Mouse (Mus musculus) forebrain, embryonic 15.5 days (tissue): ENCODE measurements around the gene Ppp1r15a. TPM values are rescaled to one million over a fixed set of nuclear protein-coding genes. Genes with fewer than 3 reads are reported as not detected.
"Not testable (repeated sequence)": the region's sequence is repeated elsewhere in the genome, so short reads cannot be mapped to it uniquely, and the experiment has no call there.

Source experiments
- ATAC-seq: fragments of 200-750 bp; cut with Nextera tagmentation; replicated peaks from 2 replicates; pipeline ENCODE4 v1.8.0; 2017; ENCODE audit warnings: mild to moderate bottlenecking, moderate TSS enrichment, moderate library complexity
- H3K27ac ChIP-seq: fragments of 300-500 bp; sonication (generic); replicated peaks from 2 replicates; pipeline ENCODE4 v1.5.1; 2015; ENCODE audit warnings: mild to moderate bottlenecking, inconsistent platforms
- H3K27me3 ChIP-seq: fragments of 300-500 bp; sonication (generic); 2 replicates; pipeline ENCODE4 v1.6.1; 2015; ENCODE audit warnings: inconsistent platforms
- H3K36me3 ChIP-seq: fragments of 300-500 bp; sonication (generic); 2 replicates; pipeline ENCODE4 v1.6.1; 2015; ENCODE audit warnings: mild to moderate bottlenecking, inconsistent platforms
- H3K4me1 ChIP-seq: fragments of 300-500 bp; sonication (generic); 2 replicates; pipeline ENCODE4 v1.6.1; 2015; ENCODE audit warnings: inconsistent platforms
- H3K4me2 ChIP-seq: fragments of 300-500 bp; sonication (generic); replicated peaks from 2 replicates; pipeline ENCODE4 v1.6.1; 2015; ENCODE audit warnings: mild to moderate bottlenecking, inconsistent platforms
- H3K4me3 ChIP-seq: fragments of 300-500 bp; sonication (generic); 2 replicates; pipeline ENCODE4 v1.5.1; 2015; ENCODE audit warnings: mild to moderate bottlenecking, inconsistent platforms
- H3K9ac ChIP-seq: fragments of 300-500 bp; sonication (generic); replicated peaks from 2 replicates; pipeline ENCODE4 v1.6.1; 2015; ENCODE audit warnings: mild to moderate bottlenecking, inconsistent platforms
- H3K9me3 ChIP-seq: fragments of 300-500 bp; sonication (generic); 2 replicates; pipeline ENCODE4 v1.6.1; 2016; ENCODE audit warnings: inconsistent platforms
- WGBS: fragments of 180-500 bp; shearing (Covaris S2); methylation state at CpG from one replicate; pipeline ENCODE4 v1.1.7; 2015; ENCODE audit warnings: mixed read lengths; 5-methylcytosine and 5-hydroxymethylcytosine counted together
- polyA plus RNA-seq: library from polyadenylated mRNA; unstranded; fragments of >200 nt; fragmentation: Nextera tagmentation; extraction: Ambion mirVana; gene quantifications from 2 replicates; pipeline ENCODE4 v1.2.1, GENCODE M21; 2015

Ppp1r15a gene
- polyA plus RNA-seq, 1 experiment from 2014 or later, result 15.4 TPM

DNA sequence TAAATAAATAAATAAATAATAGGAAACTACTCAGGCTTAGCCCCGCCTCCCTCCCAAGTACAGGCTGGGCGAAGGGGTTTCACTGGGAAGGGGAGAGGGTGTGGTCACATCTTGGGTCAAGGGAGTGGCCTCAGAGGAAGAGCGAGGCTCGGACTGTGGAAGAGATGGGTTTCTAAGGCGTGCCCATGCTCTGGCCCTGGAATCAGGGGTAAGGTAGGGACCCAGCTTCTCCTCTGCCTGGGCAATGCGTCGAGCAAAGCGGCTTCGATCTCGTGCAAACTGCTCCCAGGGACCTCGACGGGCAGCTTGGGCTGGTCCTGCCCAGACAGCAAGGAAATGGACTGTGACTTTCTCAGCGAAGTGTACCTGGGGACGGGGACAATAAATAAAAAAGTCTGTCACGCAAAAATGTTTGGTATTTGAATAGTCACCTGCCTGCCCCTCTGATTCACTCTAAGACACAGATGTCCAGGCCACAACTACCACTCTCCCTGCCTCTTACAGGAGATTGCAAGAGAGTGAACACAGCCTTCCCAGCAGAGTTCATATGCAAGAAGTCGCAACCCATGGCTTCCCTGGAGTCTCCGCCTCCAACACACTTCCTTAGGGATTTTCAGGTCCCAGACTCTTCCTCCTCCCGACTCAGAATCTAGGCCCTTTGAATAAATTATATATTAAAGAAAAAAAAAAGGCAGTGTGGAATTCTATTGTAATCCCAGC, 3.0 kb downstream of the Ppp1r15a start:
- WGBS, result 80% methylated on average over 18 of the region's 18 CpGs
- no peak for ATAC-seq
- no peak overlapping the region for H3K9ac ChIP-seq

GRCm38 (mm10) chr7:45522194-45522752, 3.8 kb downstream of the Ppp1r15a start:
- H3K9me3 ChIP-seq, result no peaks in the 10 kb centered on the region
- ATAC-seq, result 0 out of 2 replicates have a peak, but pooled peaks have one; percentile 5
- no peaks in the 10 kb centered on the region for H3K27me3 ChIP-seq
- no peaks in the 10 kb centered on the region for H3K36me3 ChIP-seq
- peak overlapping the region; percentile 51 for H3K4me2 ChIP-seq
- H3K4me1 ChIP-seq, result peaks cover 29% of the 10 kb centered on the region
- H3K4me3 ChIP-seq, result peak overlapping the region; percentile 56
- 0 out of 2 replicates have a peak overlapping the region, but pooled peaks have one; percentile 91 for H3K27ac ChIP-seq
- WGBS, result 52% methylated on average over 16 of the region's 16 CpGs
- H3K9ac ChIP-seq, result 0 out of 2 replicates have a peak overlapping the region, but pooled peaks have one; percentile 16

More for the DNA sequence above, 3.0 kb downstream of the Ppp1r15a start:
- H3K27me3 ChIP-seq, result no peaks in the 10 kb centered on the region
- H3K4me3 ChIP-seq, result no peak overlapping the region
- H3K27ac ChIP-seq, result no peak overlapping the region
- H3K4me2 ChIP-seq, result no peak overlapping the region
- H3K4me1 ChIP-seq, result peaks cover 29% of the 10 kb centered on the region
- no peaks in the 10 kb centered on the region for H3K36me3 ChIP-seq
- no peaks in the 10 kb centered on the region for H3K9me3 ChIP-seq

GRCm38 (mm10) chr7:45521728-45522184, 4.3 kb downstream of the Ppp1r15a start:
- peak overlapping the region; percentile 91 for H3K27ac ChIP-seq

DNA sequence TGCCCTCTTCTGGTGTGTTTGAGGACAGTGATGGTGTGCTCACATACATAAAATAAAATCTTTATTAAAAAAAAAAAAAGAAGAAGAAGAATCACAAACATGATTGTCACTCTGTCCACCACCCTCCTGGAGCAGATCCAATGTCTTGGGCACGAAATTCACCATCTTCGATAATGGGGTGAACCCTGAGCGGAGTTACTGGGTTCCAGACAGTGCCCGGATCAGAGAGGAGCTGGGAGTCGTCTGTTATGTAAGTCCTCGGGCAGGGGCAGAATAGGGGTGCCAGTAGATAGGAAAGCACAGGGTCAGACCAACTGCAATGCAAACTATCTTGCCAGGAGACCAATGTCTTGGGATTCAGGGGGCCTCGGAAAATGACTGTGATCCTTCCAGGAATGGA, 5.5 kb downstream of the Ppp1r15a start:
- Histone ChIP-seq H3K4me1 (peaks cover 28% of the 10 kb centered on the region), H3K36me3 (no peaks in the 10 kb centered on the region), H3K27ac (no peak overlapping the region), H3K4me2 (no peak overlapping the region), H3K9me3 (no peaks in the 10 kb centered on the region), H3K9ac (no peak overlapping the region), H3K27me3 (no peaks in the 10 kb centered on the region), H3K4me3 (no peak overlapping the region)
- ATAC-seq, result no peak
- WGBS, result 93% methylated on average over 7 of the region's 7 CpGs

More at GRCm38 (mm10) chr7:45521728-45522184, 4.3 kb downstream of the Ppp1r15a start:
- peak overlapping the region; percentile 56 for H3K4me3 ChIP-seq
- WGBS, result under 1% methylated on average over 28 of the region's 28 CpGs
- ATAC-seq, result peak; percentile 87
- no peaks in the 10 kb centered on the region for H3K36me3 ChIP-seq
- peaks cover 29% of the 10 kb centered on the region for H3K4me1 ChIP-seq
- H3K9ac ChIP-seq, result peak overlapping the region; percentile 54
- no peaks in the 10 kb centered on the region for H3K27me3 ChIP-seq
- H3K4me2 ChIP-seq, result peak overlapping the region; percentile 51
- H3K9me3 ChIP-seq, result no peaks in the 10 kb centered on the region

DNA sequence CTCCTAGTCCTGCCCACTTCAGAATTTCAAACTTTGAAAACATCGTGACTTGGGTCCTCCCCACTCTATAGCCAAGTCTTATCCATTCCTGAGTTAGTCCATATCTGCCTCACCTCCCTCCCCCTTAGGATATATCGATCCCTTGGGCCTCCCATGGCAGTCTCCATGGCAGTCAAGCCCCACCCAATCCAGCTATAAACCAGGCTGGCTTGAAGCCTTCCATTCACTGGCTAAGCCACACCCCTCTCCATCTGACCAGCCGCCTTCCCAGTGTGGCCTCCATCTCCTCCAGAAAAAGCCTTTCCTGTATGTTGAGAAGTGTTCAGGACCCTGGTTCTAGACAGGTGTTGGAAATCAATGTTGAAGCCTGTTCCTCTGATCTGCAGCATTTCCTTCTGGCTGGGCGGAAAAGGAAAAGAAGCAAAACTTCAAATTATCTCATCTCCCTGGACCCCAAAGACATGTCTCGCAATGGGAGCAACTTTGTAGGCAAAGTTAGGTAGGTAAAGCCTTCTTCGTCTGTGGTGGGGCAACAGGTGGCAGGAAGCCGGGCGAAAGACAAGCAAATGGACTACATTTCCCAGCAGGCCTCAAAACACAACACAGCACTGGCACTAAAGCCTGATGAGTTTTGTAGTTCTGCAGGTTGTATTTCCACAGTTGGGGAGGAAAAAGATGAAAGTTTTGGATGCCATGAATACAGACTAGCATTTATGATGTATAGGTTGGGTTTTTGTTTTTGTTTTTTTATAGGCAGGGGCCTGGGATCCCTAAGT, 6.5 kb downstream of the Ppp1r15a start:
- Histone ChIP-seq H3K9ac (no peak overlapping the region), H3K27ac (no peak overlapping the region), H3K4me1 (peaks cover 18% of the 10 kb centered on the region), H3K27me3 (no peaks in the 10 kb centered on the region), H3K4me2 (no peak overlapping the region), H3K36me3 (no peaks in the 10 kb centered on the region), H3K4me3 (no peak overlapping the region), H3K9me3 (no peaks in the 10 kb centered on the region)
- no peak for ATAC-seq
- 78% methylated on average over 8 of the region's 8 CpGs for WGBS

GRCm38 (mm10) chr7:45518618-45519017, 7.5 kb downstream of the Ppp1r15a start:
- WGBS, result 91% methylated on average over 16 of the region's 16 CpGs
- H3K36me3 ChIP-seq, result no peaks in the 10 kb centered on the region
- H3K4me3 ChIP-seq, result no peak overlapping the region
- H3K9ac ChIP-seq, result no peak overlapping the region
- no peaks in the 10 kb centered on the region for H3K9me3 ChIP-seq
- H3K27ac ChIP-seq, result no peak overlapping the region
- no peak for ATAC-seq
- no peaks in the 10 kb centered on the region for H3K27me3 ChIP-seq
- H3K4me1 ChIP-seq, result peaks cover 14% of the 10 kb centered on the region
- H3K4me2 ChIP-seq, result no peak overlapping the region

DNA sequence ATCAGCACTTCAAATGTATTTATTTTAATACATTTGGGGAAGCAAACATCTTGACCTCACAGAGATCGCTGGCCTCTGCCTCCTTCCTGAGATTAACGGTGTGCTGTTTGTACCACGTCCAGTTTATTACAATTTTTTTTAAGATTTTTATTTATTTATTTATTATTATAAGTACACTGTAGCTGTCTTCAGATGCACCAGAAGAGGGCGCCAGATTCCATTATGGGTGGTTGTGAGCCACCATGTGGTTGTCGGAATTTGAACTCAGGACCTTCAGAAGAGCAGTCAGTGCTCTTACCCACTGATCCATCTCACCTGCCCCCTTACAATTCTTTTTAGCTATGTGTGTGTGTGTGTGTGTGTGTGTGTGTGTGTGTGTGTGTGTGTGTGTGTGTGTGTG, 9.2 kb downstream of the Ppp1r15a start:
- not testable (repeated sequence) for ATAC-seq
- 73% methylated on average over 5 of the region's 5 CpGs for WGBS

GRCm38 (mm10) chr7:45515436-45515835, 10.6 kb downstream of the Ppp1r15a start:
- no peak for ATAC-seq
- WGBS, result 33% methylated on average over 16 of the region's 16 CpGs

More for the DNA sequence above, 9.2 kb downstream of the Ppp1r15a start:
- not testable (repeated sequence) for H3K4me3 ChIP-seq, H3K4me1 ChIP-seq, H3K27ac ChIP-seq, H3K27me3 ChIP-seq, H3K4me2 ChIP-seq, H3K9me3 ChIP-seq, H3K36me3 ChIP-seq, H3K9ac ChIP-seq

DNA sequence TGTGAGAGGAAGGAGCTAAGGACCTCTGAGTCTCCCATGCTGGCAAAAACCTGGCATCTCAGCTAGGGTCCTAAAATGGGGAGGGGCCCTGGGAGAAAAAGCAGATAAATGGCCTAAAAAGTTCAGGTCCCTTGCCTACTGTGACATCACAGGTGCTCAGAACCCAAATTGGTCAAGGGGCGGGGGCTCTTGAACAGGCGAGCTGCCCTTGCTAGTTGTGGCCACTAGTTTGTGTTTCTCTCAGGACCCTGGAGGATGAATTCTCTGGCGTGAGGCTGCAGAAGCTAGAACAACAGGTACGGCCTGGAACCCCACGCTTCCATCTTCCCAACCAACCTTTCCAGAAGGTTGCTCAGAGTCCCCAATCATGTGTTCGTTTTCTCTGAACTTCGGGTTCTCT, 11.7 kb downstream of the Ppp1r15a start:
- H3K9ac ChIP-seq, result no peak overlapping the region
- H3K4me1 ChIP-seq, result peaks cover 4% of the 10 kb centered on the region
- no peak for ATAC-seq
- no peak overlapping the region for H3K4me3 ChIP-seq
- no peaks in the 10 kb centered on the region for H3K36me3 ChIP-seq
- H3K9me3 ChIP-seq, result no peaks in the 10 kb centered on the region
- WGBS, result 78% methylated on average over 7 of the region's 7 CpGs
- H3K27ac ChIP-seq, result no peak overlapping the region
- no peak overlapping the region for H3K4me2 ChIP-seq
- no peaks in the 10 kb centered on the region for H3K27me3 ChIP-seq

More at GRCm38 (mm10) chr7:45515436-45515835, 10.6 kb downstream of the Ppp1r15a start:
- H3K9me3 ChIP-seq, result no peaks in the 10 kb centered on the region
- H3K4me3 ChIP-seq, result no peak overlapping the region
- H3K27me3 ChIP-seq, result no peaks in the 10 kb centered on the region
- H3K9ac ChIP-seq, result no peak overlapping the region
- no peaks in the 10 kb centered on the region for H3K4me1 ChIP-seq
- H3K27ac ChIP-seq, result no peak overlapping the region
- H3K4me2 ChIP-seq, result no peak overlapping the region
- H3K36me3 ChIP-seq, result no peaks in the 10 kb centered on the region

DNA sequence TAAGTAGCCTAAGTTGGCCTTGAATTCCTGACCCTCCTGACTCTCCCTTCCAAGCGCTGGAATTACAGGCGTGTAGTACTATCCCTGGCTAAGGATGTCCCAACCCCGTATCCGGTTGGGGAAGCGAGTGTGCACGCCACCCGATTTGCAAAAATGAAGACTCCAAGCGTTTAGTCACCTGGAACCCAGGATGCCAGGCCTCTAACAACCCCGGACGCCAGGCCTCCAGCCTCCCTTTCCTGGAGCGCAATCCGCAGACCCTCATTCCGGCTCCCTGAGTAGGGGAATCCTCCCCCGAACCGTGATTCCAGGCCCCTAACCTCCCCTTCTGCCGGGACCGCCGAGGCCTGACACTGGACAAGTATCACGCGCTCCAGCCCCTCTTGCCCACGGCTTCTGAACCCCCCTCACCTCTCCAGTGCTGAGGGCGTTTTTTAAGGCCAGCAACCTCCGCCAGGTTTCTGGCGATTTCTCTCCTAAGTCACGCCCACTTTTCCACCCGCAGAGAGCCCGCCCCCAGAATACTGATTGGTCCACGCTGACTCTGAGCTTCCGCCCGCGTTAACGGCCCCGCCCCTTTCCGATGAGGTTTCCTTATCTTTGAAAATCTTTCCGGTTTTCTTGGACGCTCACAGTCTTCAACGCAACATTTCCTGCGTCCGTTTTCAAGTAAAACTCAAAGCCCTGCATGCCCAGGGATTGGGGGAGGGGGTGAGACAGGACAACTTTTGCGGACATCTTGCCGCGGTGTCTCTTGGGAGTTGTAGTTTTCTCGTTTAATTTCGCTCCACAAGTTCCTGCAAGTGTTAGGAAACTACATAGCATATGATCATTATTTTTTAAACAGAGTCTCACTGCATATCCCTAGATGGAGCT, 15.9 kb downstream of the Ppp1r15a start, which contains the start of gene Nucb1:
Gene Nucb1, minus strand, starts transcription at position 495 of the 876 bp plus-strand sequence.
- Histone ChIP-seq H3K4me2 (peak within 1 kb of the TSS; percentile 93), H3K36me3 (peaks cover 4% of the 10 kb centered on the region; the same call in 1 of the 2 replicates), H3K27ac (peak within 1 kb of the TSS; percentile 84), H3K9me3 (no peaks in the 10 kb centered on the region), H3K9ac (peak within 1 kb of the TSS; percentile 82), H3K27me3 (no peaks in the 10 kb centered on the region), H3K4me1 (peaks cover 14% of the 10 kb centered on the region), H3K4me3 (peak within 1 kb of the TSS; percentile 93)
- WGBS, result under 1% methylated on average over 44 of the region's 44 CpGs
- peak; percentile 92 for ATAC-seq
